Mouse (Mus musculus) spleen, postnatal 4 days (tissue): ENCODE measurements around the gene Asb9.

Experiments used
- DNase-seq, 2 experiments: peaks; one replicate each; pipeline ENCODE4 v3.0.0; 2022; ENCODE audit warnings: low spot score in 2 of 2

The Asb9 gene

DNA sequence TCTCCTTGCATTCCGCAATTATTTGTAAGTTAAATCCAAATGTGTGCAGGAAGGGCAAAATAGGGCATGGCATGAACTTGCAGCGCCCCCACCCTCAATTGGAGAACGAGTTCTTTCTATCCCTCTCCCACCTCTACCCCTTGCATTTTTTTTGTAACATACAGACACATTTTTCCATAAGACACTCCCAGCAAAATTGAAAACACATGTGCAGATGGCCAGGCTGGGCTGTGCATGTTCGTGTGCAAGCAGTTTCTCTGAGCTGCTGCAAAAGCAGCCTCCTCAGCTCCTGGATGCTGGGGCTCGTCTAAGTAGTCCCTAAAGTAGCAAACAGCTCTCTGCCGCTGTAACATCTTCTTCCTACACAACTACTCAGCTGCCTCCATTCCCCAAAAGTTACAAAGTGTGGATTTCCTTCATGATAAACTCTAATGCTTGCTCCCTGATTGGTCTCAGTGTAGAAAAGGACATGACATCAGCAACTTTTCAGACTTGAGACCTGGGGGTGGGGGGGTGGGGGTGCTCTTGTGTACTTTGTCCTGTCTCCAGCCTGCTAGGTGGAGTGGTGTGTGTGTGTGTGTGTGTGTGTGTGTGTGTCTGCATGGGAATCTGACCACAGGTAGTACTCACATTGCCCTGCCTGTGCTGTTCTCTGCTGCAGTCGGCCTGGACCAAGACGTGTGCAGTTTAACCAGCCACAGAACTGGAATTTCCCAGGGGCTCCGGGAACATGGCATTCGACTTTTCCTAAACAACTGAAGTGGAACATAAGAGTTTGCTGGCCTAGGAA is at the start of gene Asb9:
TSS of gene Asb9 (plus strand) at position 619 of the 790 bp plus-strand sequence.
- no peak for DNase-seq

DNA sequence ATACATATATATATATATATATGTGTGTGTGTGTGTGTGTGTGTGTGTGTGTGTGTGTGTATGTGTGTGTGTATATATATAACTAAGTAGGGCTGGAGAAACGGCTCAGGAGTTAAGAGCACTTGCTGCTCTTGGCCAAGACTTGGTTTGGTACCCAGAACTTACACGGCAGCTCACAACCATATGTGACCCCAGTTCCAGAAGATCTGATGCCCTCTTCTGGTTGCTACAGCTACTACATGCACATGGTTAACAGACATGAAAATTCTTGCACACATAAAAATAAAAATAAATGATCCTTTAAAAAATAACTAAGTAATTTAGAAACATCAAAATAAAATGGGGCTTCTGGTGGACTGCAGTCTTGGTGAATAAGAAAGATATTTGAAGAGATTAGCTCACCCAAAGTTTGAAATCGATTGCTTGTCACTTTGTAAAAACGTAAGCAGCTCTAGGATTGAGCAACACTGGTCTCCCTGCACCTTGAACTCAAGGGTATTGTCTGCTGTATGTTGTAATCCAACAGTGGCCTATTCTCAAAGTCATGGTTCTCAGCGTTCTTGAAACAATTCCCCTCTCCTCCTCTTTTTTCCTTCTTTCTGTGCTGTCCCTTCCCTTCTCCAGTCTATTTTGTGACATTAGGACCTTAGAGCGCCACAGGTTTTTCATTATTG is 46.8 kb upstream of the Asb9 start:
- no peak for DNase-seq

DNA sequence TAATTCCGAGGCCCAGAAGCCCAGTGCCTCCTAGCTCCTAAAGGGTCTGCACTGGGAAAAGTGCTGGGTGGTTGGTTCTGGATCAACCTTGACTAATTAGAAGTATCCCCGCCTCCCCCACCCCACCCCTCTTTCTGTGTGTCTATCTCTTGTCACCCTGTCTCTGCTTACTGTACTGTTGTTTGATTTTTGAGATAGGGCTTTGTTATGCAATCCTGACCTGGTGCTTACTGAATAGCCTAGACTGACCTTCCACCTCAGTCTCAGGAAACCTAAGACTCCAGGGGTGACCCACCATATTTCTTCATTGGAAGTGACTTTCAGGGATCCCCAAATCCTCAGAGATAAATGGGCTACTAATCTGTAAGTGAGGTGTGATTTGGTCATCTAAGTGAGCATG is 3.9 kb upstream of the Asb9 start:
- DNase-seq, result no peak

DNA sequence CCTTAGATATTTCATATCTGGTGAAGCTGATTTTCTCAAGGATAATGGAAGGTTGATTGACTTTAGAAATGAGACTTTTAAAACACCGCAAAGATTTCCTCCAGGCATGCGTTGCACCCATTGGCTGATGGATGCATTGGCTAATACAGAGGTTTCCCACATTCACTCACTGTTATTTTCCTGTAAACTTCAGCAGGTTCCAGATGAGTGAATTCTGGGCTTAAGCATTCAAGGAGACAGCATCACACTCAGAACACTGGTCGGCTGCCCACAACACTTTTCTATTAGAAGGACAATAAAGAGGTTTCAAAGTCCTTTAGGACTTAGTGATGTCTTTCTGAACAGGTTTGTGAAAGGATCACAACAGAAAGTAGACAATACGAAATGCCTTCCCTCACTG is 941 bp downstream of the Asb9 start:
- no peak for DNase-seq

DNA sequence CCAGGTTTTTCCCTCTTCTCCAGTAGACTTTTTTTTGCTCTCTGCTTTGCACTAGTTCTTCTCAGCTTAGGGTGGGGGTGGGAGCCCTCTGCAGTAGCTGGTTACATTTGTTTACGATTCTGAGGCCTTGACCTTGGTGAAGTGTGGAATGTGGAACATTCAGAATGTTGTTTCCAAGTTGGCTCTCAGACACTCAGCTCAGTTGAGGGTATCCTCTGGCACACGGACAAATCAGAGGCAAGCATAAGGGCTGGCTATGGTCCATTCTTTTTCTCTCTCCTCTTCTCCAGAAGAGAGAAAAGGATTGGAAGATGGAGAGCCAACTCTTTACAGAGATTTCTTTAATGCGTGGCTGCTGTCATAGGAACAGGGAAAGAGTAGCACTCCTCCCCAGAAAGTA is 2.6 kb downstream of the Asb9 start:
- DNase-seq, result no peak

DNA sequence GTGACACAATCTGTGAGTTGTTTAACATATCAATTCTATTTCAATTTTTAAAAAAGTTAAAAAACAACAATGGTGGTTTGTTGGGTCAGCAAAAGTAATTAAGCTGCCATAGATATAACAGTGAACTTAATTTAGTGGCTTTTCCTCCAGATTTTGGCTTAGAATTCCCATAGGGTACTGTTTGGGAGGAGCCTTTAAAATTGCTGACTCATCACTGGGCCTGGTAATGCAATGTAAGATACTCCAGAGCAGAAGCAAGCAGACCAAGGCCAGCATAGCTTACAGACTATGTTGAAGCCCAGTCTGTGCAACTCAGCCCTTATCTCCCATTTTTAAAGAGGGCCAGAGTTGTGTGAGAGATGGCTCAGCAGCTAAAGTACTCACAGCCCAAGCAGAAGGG is 16.0 kb downstream of the Asb9 start:
- DNase-seq, result no peak

DNA sequence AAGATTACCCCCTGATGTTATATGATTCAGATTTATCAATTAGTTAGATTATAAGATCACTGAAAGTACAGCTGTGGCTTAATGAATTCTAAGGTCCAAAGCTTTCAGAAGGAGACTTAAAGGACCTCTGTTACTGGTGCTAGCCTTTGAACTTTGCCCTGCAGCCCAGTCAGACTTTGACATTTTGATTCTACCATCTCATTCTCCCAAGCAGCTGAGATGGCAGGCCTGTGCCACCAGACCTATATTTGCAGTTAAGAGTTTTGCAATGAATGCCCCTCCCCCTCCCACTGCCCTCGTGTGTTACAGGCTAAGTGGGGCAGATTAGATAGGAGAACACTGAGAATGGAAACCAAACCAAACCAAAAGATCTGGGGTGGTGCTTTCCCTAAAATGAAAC is 20.4 kb downstream of the Asb9 start:
- DNase-seq, result no peak

DNA sequence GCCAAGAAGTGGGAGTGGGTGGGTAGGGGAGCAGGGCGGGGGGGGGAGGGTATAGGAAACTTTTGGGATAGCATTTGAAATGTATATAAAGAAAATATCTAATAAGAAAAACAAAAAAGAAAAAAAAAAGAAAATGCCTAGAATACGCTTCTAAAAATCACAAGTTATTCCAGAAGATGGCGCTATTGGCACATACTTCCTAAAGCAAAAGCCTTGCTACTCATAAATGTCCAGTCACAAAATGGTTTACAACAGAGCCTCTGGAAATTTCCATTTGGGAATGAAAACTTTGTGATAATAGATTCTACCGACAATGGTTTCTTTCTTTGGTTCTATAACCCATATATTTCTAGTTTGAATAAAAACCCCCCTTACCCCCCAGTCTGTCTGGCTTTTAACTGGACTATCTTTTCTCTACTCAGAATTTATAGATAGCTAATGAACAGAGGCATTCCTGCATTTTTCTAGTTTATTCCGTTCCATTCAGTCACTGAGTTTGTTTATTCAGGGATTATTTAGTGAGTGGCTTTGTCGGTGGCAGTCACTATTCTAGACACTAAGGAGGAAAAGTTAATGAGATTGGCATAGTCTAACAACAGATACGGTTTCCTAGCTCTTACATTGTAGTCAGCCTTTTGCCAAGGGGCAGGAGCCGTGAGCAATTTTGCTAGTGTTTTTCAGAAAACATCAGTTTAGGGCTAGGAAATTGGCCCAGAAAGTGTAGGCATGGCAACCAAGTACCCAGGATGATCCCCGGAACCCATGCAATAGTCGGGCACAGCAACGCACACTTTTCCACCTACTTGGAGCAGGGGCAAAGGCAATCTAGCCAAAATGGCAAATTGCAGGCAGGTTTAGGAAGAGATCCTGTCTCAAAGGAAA is 35.5 kb downstream of the Asb9 start:
- DNase-seq, result no peak

DNA sequence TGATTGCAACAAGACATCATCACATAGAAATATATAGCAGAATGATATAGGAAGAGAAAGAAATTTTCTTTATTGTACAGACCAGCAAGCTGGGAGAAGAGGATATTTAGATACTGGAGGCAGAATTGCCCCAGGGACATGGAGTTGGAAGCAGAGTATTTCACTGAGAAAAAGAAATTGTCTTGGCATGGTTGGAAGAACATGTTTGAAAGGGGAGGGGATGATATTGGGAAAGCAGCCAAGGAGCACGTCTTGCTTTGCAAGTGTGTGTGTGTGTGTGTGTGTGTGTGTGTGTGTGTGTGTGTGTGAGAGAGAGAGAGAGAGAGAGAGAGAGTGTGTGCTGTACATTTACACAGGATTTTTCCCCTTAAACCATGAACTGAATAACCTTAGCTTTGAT is 64.1 kb downstream of the Asb9 start:
- no peak for DNase-seq

DNA sequence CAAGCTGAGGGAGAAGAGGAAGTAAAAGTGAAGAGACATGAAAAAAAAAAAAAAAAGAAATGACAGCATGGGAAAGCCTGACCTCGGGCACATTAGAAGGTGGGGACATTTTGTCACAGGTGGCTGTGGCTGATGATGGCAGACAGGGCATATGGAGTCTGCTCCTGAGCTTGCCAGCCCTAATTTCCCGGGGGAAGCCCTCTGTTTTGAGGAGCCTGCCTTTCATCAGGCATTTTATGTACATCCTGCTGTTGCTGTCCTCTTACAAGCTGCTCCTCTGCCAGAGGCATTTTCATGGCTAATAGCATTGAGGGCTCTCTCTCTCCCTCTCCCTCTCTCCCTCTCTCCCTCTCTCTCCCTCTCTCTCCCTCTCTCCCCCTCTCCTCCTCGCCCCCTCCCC is 70.8 kb downstream of the Asb9 start:
- DNase-seq, result no peak
